Mouse (Mus musculus): ENCODE measurements around the gene Dtx2. TPM values are rescaled to one million over a fixed set of nuclear protein-coding genes. Genes with fewer than 3 reads are reported as not detected.

The Dtx2 gene
- polyA plus RNA-seq, 1 experiment from 2014 or later = 22.9 TPM

- Histone ChIP-seq H3K4me3 (ENCODE audit: low read length) (no peak overlapping the region), H3K27ac (ENCODE audit: low read depth, low read length) (no peak overlapping the region), H3K4me2 (ENCODE audit: low read length) (no peak overlapping the region), H3K4me1 (ENCODE audit: control insufficient read depth, insufficient read depth, low read depth, low read length) (no peaks in the 10 kb centered on the region), H3K9ac (ENCODE audit: low read depth, low read length) (no peak overlapping the region), H3K9me3 (ENCODE audit: control insufficient read depth, low read length) (no peaks in the 10 kb centered on the region), H3K27me3 (replicated peaks; ENCODE audit: control insufficient read depth, insufficient read depth, low read length) (no peaks in the 10 kb centered on the region; the same call in 1 of the 2 replicates), H3K36me3 (ENCODE audit: control insufficient read depth, insufficient read depth, low read length) (no peaks in the 10 kb centered on the region)
- 95% methylated on average over 5 of the region's 5 CpGs for WGBS
- ATAC-seq = no peak
These were observed 83.5 kb downstream of the Dtx2 start for GRCm38 (mm10) chr5:136078136-136078535.

- no peaks in the 10 kb centered on the region for H3K9me3 ChIP-seq (ENCODE audit: control insufficient read depth, low read length)
- H3K36me3 ChIP-seq (ENCODE audit: control insufficient read depth, insufficient read depth, low read length) = no peaks in the 10 kb centered on the region
- peaks cover 16% of the 10 kb centered on the region for H3K4me1 ChIP-seq (ENCODE audit: control insufficient read depth, insufficient read depth, low read depth, low read length)
- no peak overlapping the region for H3K9ac ChIP-seq (ENCODE audit: low read depth, low read length)
- H3K4me3 ChIP-seq (ENCODE audit: low read length) = no peak overlapping the region
- no peaks in the 10 kb centered on the region for H3K27me3 ChIP-seq (replicated peaks; ENCODE audit: control insufficient read depth, insufficient read depth, low read length)
- no peak overlapping the region for H3K27ac ChIP-seq (ENCODE audit: low read depth, low read length)
- no peak overlapping the region for H3K4me2 ChIP-seq (ENCODE audit: low read length)
- 83% methylated on average over 4 of the region's 4 CpGs for WGBS
- ATAC-seq = no peak
These were observed 87.7 kb downstream of the Dtx2 start for GRCm38 (mm10) chr5:136082345-136082744.

Other genes starting within 250 kb of the Dtx2 start
- gene Styxl1, start 216.4 kb upstream of the Dtx2 start, polyA plus RNA-seq (2015; fragmentation: Nextera tagmentation; extraction: Ambion mirVana) = 0.48 and 0.51 TPM in 2 replicates
- 670 and 701 TPM in 2 replicates for gene Mdh2, start 216.3 kb upstream of the Dtx2 start, polyA plus RNA-seq (2015; fragmentation: Nextera tagmentation; extraction: Ambion mirVana)
- gene Srrm3, start 187.9 kb upstream of the Dtx2 start, polyA plus RNA-seq (2015; fragmentation: Nextera tagmentation; extraction: Ambion mirVana) = 59.7 and 65.9 TPM in 2 replicates
- 15.6 and 29.6 TPM in 2 replicates for gene Hspb1, start 106.9 kb upstream of the Dtx2 start, polyA plus RNA-seq (2015; fragmentation: Nextera tagmentation; extraction: Ambion mirVana)
- gene Ywhag, start 60.2 kb upstream of the Dtx2 start, polyA plus RNA-seq (2015; fragmentation: Nextera tagmentation; extraction: Ambion mirVana) = 996 and 1,023 TPM in 2 replicates
- 2.9 and 3.4 TPM in 2 replicates for gene Ssc4d, start 20.3 kb upstream of the Dtx2 start, polyA plus RNA-seq (2015; fragmentation: Nextera tagmentation; extraction: Ambion mirVana)
- gene Zp3, start 14.7 kb upstream of the Dtx2 start, polyA plus RNA-seq (2015; fragmentation: Nextera tagmentation; extraction: Ambion mirVana) = 0.15 TPM in 1 of 2 replicates, not detected in the other
- gene Upk3b, start 43.7 kb downstream of the Dtx2 start, polyA plus RNA-seq (2015; fragmentation: Nextera tagmentation; extraction: Ambion mirVana) = 0.04 TPM in 1 of 2 replicates, not detected in the other
- 0.25 TPM in 1 of 2 replicates, not detected in the other for gene Upk3bl, start 59.7 kb downstream of the Dtx2 start, polyA plus RNA-seq (2015; fragmentation: Nextera tagmentation; extraction: Ambion mirVana)
- gene Rasa4, start 89.1 kb downstream of the Dtx2 start, polyA plus RNA-seq (2015; fragmentation: Nextera tagmentation; extraction: Ambion mirVana) = 22.2 and 25.0 TPM in 2 replicates
- gene Polr2j, start 121.8 kb downstream of the Dtx2 start, polyA plus RNA-seq (2015; fragmentation: Nextera tagmentation; extraction: Ambion mirVana) = 198 and 210 TPM in 2 replicates
- gene Lrwd1, start 141.3 kb downstream of the Dtx2 start, polyA plus RNA-seq (2015; fragmentation: Nextera tagmentation; extraction: Ambion mirVana) = 25.2 and 26.3 TPM in 2 replicates
- 20.4 and 22.7 TPM in 2 replicates for gene Alkbh4, start 141.3 kb downstream of the Dtx2 start, polyA plus RNA-seq (2015; fragmentation: Nextera tagmentation; extraction: Ambion mirVana)
- gene Orai2, start 175.9 kb downstream of the Dtx2 start, polyA plus RNA-seq (2015; fragmentation: Nextera tagmentation; extraction: Ambion mirVana) = 50.1 and 51.0 TPM in 2 replicates
- 63.1 and 67.2 TPM in 2 replicates for gene Prkrip1, start 204.2 kb downstream of the Dtx2 start, polyA plus RNA-seq (2015; fragmentation: Nextera tagmentation; extraction: Ambion mirVana)

Data from hindbrain, embryonic 16.5 days (tissue).